Comparison of ENCODE assay signal across 9 mouse cellular contexts in the genomic region with DNA sequence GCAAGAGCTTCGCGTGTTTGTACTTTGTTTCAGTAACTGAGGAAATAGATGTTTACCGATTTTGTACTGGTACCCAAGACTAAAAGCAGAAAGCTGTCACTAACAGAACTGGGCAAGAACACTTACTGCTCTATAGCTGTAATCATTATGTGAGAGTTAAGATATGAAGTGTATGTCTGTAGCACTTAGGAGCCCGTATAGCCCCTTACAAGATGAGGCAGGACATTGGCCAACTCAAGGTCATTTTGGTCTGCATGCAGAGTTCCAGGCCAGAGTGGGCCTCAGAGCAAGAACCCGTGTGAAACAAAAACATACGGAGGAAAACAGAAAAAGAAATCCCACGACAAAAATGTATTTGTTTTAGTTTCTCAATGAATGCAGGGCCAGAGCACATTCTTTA. TPM values are rescaled to one million over a fixed set of nuclear protein-coding genes. Genes with fewer than 3 reads are reported as not detected.
DNase-seq lines count a peak whose midpoint lies in the region; ATAC-seq lines count a peak whose summit lies in the region.
"Had no signal": no experiment of that assay in that cellular context is flagged by ENCODE, and none has a peak within 500 bp of the region (broad histone marks: within the 10 kb centered on the region; RNA-seq: fewer than 3 reads in every experiment).

No protein-coding gene starts in this region.

- H3K9ac ChIP-seq in forebrain, embryonic 11.5 days (ENCODE audit: low read length) = no peak overlapping the region
- peak overlapping the region; percentile 65 for H3K9ac ChIP-seq in liver, embryonic 13.5 days

- no peak for ATAC-seq in forebrain, embryonic 11.5 days (replicated peaks; ENCODE audit: low FRiP score)
- no peak for ATAC-seq in liver, embryonic 13.5 days (ENCODE audit: low read depth)

- H3K4me1 ChIP-seq in forebrain, embryonic 11.5 days (replicated peaks; ENCODE audit: control insufficient read depth, insufficient read depth, low read length) = 0 out of 2 replicates have a peak, but pooled peaks cover 6% of the 10 kb centered on the region
- H3K4me1 ChIP-seq in liver, embryonic 13.5 days (replicated peaks) = peaks cover 56% of the 10 kb centered on the region

- 45% methylated on average over 7 of the region's 7 CpGs for WGBS in forebrain, embryonic 11.5 days
- WGBS in liver, embryonic 13.5 days (ENCODE audit: insufficient replicate concordance) = 48% methylated on average over 7 of the region's 7 CpGs

- H3K27me3 ChIP-seq in forebrain, embryonic 11.5 days (ENCODE audit: control insufficient read depth, insufficient read depth, low read length) = no peaks in the 10 kb centered on the region
- no peaks in the 10 kb centered on the region for H3K27me3 ChIP-seq in liver, embryonic 13.5 days
- H3K27me3 ChIP-seq: Patski had no signal

- peak overlapping the region; percentile 87 for H3K4me3 ChIP-seq in forebrain, embryonic 11.5 days (ENCODE audit: low read depth, low read length)
- H3K4me3 ChIP-seq in liver, embryonic 13.5 days (replicated peaks) = peak overlapping the region; percentile 96

- peak; percentile 13 for DNase-seq in embryo, embryonic 10.5 days (ENCODE audit: low spot score)
- no peak for DNase-seq in embryo, embryonic 10 days (ENCODE audit: low spot score)
- peak; percentile 48 for DNase-seq in A20 (ENCODE audit: low read depth, low spot score)
- DNase-seq in forebrain, embryonic 11.5 days (ENCODE audit: low spot score) = no peak
- DNase-seq in liver, embryonic 13.5 days = no peak
- DNase-seq in testis, postnatal 10 days (ENCODE audit: low spot score) = no peak
- DNase-seq in right cerebral cortex, adult 18-20 months = no peak
- no peak for DNase-seq in urinary bladder, postnatal 36 days (ENCODE audit: low spot score in 2 of 2)

- H3K27ac ChIP-seq in forebrain, embryonic 11.5 days (ENCODE audit: low read depth, low read length) = no peak overlapping the region
- peak overlapping the region; percentile 83 for H3K27ac ChIP-seq in liver, embryonic 13.5 days

- no peaks in the 10 kb centered on the region for H3K36me3 ChIP-seq in forebrain, embryonic 11.5 days (ENCODE audit: control insufficient read depth, insufficient read depth, low read length)
- H3K36me3 ChIP-seq in liver, embryonic 13.5 days = 0 out of 2 replicates have a peak, but pooled peaks cover 6% of the 10 kb centered on the region

- H3K4me2 ChIP-seq in forebrain, embryonic 11.5 days (ENCODE audit: low read depth, low read length, severe bottlenecking) = peak overlapping the region; percentile 67
- H3K4me2 ChIP-seq in liver, embryonic 13.5 days = peak overlapping the region; percentile 92

- H3K9me3 ChIP-seq in forebrain, embryonic 11.5 days (ENCODE audit: control insufficient read depth, low read length) = no peaks in the 10 kb centered on the region
- no peaks in the 10 kb centered on the region for H3K9me3 ChIP-seq in liver, embryonic 13.5 days (replicated peaks)

RNA-seq across cellular contexts. Expression of gene Fancm, which starts 0.8 kb away (rescaled TPM):
- polyA plus RNA-seq in forebrain, embryonic 11.5 days (2014; fragmentation: Nextera tagmentation; extraction: Ambion mirVana) = 12.1 and 13.2 TPM in 2 replicates
- 6.3 and 6.8 TPM in 2 replicates for polyA plus RNA-seq in liver, embryonic 13.5 days (2015; fragmentation: Nextera tagmentation; extraction: Ambion mirVana)

RNA-seq across cellular contexts. Expression of gene Fkbp3, which starts 0.8 kb away (rescaled TPM):
- polyA plus RNA-seq in forebrain, embryonic 11.5 days (2014; fragmentation: Nextera tagmentation; extraction: Ambion mirVana) = 656 and 721 TPM in 2 replicates
- 211 and 250 TPM in 2 replicates for polyA plus RNA-seq in liver, embryonic 13.5 days (2015; fragmentation: Nextera tagmentation; extraction: Ambion mirVana)

RNA-seq across cellular contexts. Expression of gene Prpf39, which starts 38.5 kb away (rescaled TPM):
- 68.3 and 74.5 TPM in 2 replicates for polyA plus RNA-seq in forebrain, embryonic 11.5 days (2014; fragmentation: Nextera tagmentation; extraction: Ambion mirVana)
- polyA plus RNA-seq in liver, embryonic 13.5 days (2015; fragmentation: Nextera tagmentation; extraction: Ambion mirVana) = 17.6 and 21.8 TPM in 2 replicates

Comparison
In these comparisons a context has a peak if more than half of its experiments do, and no peak if none do; other contexts are left out.
1. DNase-seq: peak in embryo, embryonic 10.5 days (single experiment) and A20 (single experiment); none in embryo, embryonic 10 days (single experiment), forebrain, embryonic 11.5 days (single experiment), liver, embryonic 13.5 days (single experiment), testis, postnatal 10 days (single experiment), right cerebral cortex, adult 18-20 months (single experiment) and urinary bladder, postnatal 36 days (0 of 2).